ENCODE assay signal across 13 mouse cellular contexts in the genomic region with DNA sequence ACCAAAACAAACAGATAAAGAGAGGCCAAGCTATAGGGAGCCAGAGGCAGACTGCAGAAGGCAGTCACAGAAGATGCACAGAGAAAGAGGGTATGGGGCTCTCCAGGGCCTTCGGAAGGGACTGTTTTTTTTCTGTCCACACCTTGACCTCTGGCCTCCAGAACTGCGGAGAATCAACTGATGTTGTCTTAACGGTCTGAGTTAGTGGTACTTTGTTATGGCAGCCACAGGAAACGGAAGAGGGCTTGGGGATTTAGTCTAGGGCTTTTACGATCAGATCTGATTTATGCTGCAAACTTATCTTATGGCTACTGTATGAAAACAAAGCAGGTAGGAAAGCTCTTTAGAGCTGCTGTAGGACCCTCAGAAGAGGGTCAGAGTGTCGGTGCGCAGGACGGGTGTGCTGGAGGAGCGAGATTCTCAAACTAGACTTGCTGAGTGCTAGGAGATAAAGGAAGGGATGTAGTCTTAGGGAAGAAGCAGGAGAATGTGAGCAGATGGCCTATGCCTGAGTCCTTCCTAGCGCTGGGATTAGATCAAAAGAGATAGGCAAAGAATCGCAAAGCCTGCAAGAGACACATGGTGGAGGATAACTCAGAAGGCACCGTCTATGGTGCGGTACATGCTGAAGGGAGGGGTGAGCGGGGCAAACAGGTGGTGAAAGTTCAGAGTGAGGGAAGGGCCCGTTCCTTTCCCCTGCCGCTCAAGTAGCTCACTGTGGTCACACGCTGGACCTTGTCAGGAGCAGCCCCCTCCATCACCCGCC. TPM values are rescaled to one million over a fixed set of nuclear protein-coding genes. Genes with fewer than 3 reads are reported as not detected.
DNase-seq lines count a peak whose midpoint lies in the region; ATAC-seq and TF ChIP-seq lines count a peak whose summit lies in the region.
"Had no signal": no experiment of that assay in that cellular context is flagged by ENCODE, and none has a peak within 500 bp of the region (broad histone marks: within the 10 kb centered on the region; RNA-seq: fewer than 3 reads in every experiment).

No protein-coding gene starts in this region.

- H3K4me1 ChIP-seq in forebrain, embryonic 11.5 days (replicated peaks; ENCODE audit: control insufficient read depth, insufficient read depth, low read length) = no peaks in the 10 kb centered on the region
- H3K4me1 ChIP-seq in forebrain, embryonic 15.5 days = peaks cover 13% of the 10 kb centered on the region; the same call in 1 of the 2 replicates
- H3K4me1 ChIP-seq in kidney, postnatal 0 days (replicated peaks; ENCODE audit: insufficient read depth, low read length) = peaks cover 20% of the 10 kb centered on the region

- H3K27me3 ChIP-seq in forebrain, embryonic 11.5 days (ENCODE audit: control insufficient read depth, insufficient read depth, low read length) = no peaks in the 10 kb centered on the region
- no peaks in the 10 kb centered on the region for H3K27me3 ChIP-seq in forebrain, embryonic 15.5 days
- H3K27me3 ChIP-seq in kidney, postnatal 0 days (ENCODE audit: insufficient read depth, low read length) = no peaks in the 10 kb centered on the region
- H3K27me3 ChIP-seq: megakaryocyte, embryonic 14.5 days had no signal

- peak; percentile 50 for DNase-seq in forebrain, embryonic 11.5 days (ENCODE audit: low spot score)
- peak; percentile 56 for DNase-seq in kidney, postnatal 0 days (ENCODE audit: low spot score)
- DNase-seq in kidney, postnatal 36 days = no peak
- DNase-seq in brain, embryonic 14.5 days (ENCODE audit: low read depth) = peak; percentile 8
- peak; percentile 61 for DNase-seq in mesoderm, embryonic 11.5 days (ENCODE audit: low read depth, low spot score)
- DNase-seq in lung, postnatal 25 days (ENCODE audit: low spot score) = no peak
- no peak for DNase-seq in right cerebral cortex, postnatal 4 days
- DNase-seq: cerebellum, adult 11 months; right cerebral cortex, postnatal 25 days had no signal

- H3K4me2 ChIP-seq in forebrain, embryonic 11.5 days (ENCODE audit: low read depth, low read length, severe bottlenecking) = no peak overlapping the region
- no peak overlapping the region for H3K4me2 ChIP-seq in forebrain, embryonic 15.5 days (replicated peaks)
- H3K4me2 ChIP-seq in kidney, postnatal 0 days (ENCODE audit: low read length) = peak overlapping the region; percentile 38

- H3K4me3 ChIP-seq in forebrain, embryonic 11.5 days (ENCODE audit: low read depth, low read length) = no peak overlapping the region
- H3K4me3 ChIP-seq in forebrain, embryonic 15.5 days = no peak overlapping the region
- no peak overlapping the region for H3K4me3 ChIP-seq in kidney, postnatal 0 days (replicated peaks; ENCODE audit: low read depth, low read length)
- H3K4me3 ChIP-seq: erythroblast, embryonic 14.5 days; megakaryocyte, embryonic 14.5 days had no signal

- H3K36me3 ChIP-seq in forebrain, embryonic 11.5 days (ENCODE audit: control insufficient read depth, insufficient read depth, low read length) = no peaks in the 10 kb centered on the region
- H3K36me3 ChIP-seq in forebrain, embryonic 15.5 days = no peaks in the 10 kb centered on the region
- no peaks in the 10 kb centered on the region for H3K36me3 ChIP-seq in kidney, postnatal 0 days (ENCODE audit: insufficient read depth, low read length)

- H3K9ac ChIP-seq in forebrain, embryonic 11.5 days (ENCODE audit: low read length) = no peak overlapping the region
- no peak overlapping the region for H3K9ac ChIP-seq in forebrain, embryonic 15.5 days (replicated peaks)
- H3K9ac ChIP-seq in kidney, postnatal 0 days (ENCODE audit: low read depth, low read length) = no peak overlapping the region

- 70% methylated on average over 18 of the region's 18 CpGs for WGBS in forebrain, embryonic 11.5 days
- 73% methylated on average over 18 of the region's 18 CpGs for WGBS in forebrain, embryonic 15.5 days
- WGBS in kidney, postnatal 0 days = 19% methylated on average over 18 of the region's 18 CpGs

- TF ChIP-seq POLR2A in brain, embryonic 14.5 days (IDR thresholded peaks at IDR 0.05; ENCODE audit: borderline replicate concordance, extremely low read depth, insufficient read depth, insufficient read length, poor library complexity, severe bottlenecking) = no peak

- H3K9me3 ChIP-seq in forebrain, embryonic 11.5 days (ENCODE audit: control insufficient read depth, low read length) = no peaks in the 10 kb centered on the region
- H3K9me3 ChIP-seq in forebrain, embryonic 15.5 days = no peaks in the 10 kb centered on the region
- H3K9me3 ChIP-seq in kidney, postnatal 0 days (replicated peaks; ENCODE audit: low read length) = no peaks in the 10 kb centered on the region
- H3K9me3 ChIP-seq: megakaryocyte, embryonic 14.5 days had no signal

- TF ChIP-seq CTCF in kidney, postnatal 0 days (IDR thresholded peaks at IDR 0.05; ENCODE audit: low read depth) = no peak
- no peak for TF ChIP-seq CTCF in brain, embryonic 14.5 days (IDR thresholded peaks at IDR 0.05; ENCODE audit: borderline replicate concordance, extremely low read depth, insufficient read depth, insufficient read length)

- no peak for ATAC-seq in forebrain, embryonic 11.5 days (replicated peaks; ENCODE audit: low FRiP score)
- no peak for ATAC-seq in forebrain, embryonic 15.5 days (replicated peaks)
- no peak for ATAC-seq in kidney, postnatal 0 days (replicated peaks; ENCODE audit: low FRiP score, low read depth)

- no peak overlapping the region for H3K27ac ChIP-seq in forebrain, embryonic 11.5 days (ENCODE audit: low read depth, low read length)
- no peak overlapping the region for H3K27ac ChIP-seq in forebrain, embryonic 15.5 days (replicated peaks)
- no peak overlapping the region; the same call in 1 of the 2 replicates for H3K27ac ChIP-seq in kidney, postnatal 0 days

RNA-seq across cellular contexts. Expression of gene Galnt4, which starts 7.7 kb away (rescaled TPM):
- polyA plus RNA-seq in forebrain, embryonic 11.5 days (2014; fragmentation: Nextera tagmentation; extraction: Ambion mirVana) = 4.7 and 5.6 TPM in 2 replicates
- 2.8 and 2.9 TPM in 2 replicates for polyA plus RNA-seq in forebrain, embryonic 15.5 days (2015; fragmentation: Nextera tagmentation; extraction: Ambion mirVana)
- polyA plus RNA-seq in kidney, postnatal 0 days (2015; fragmentation: Nextera tagmentation; extraction: Ambion mirVana) = 9.4 and 9.7 TPM in 2 replicates
- 0.69 and 1.8 TPM in 2 replicates for polyA plus RNA-seq in brain, embryonic 14.5 days (2012; rRNA removed)

RNA-seq across cellular contexts. Expression of gene Poc1b, which starts 8.8 kb away (rescaled TPM):
- 42.7 and 43.7 TPM in 2 replicates for polyA plus RNA-seq in forebrain, embryonic 11.5 days (2014; fragmentation: Nextera tagmentation; extraction: Ambion mirVana)
- polyA plus RNA-seq in forebrain, embryonic 15.5 days (2015; fragmentation: Nextera tagmentation; extraction: Ambion mirVana) = 15.4 and 16.4 TPM in 2 replicates
- polyA plus RNA-seq in kidney, postnatal 0 days (2015; fragmentation: Nextera tagmentation; extraction: Ambion mirVana) = 14.0 and 15.8 TPM in 2 replicates
- polyA plus RNA-seq in brain, embryonic 14.5 days (2012; rRNA removed) = 26.7 and 26.8 TPM in 2 replicates

RNA-seq across cellular contexts. Expression of gene Phxr2, which starts 10.5 kb away (rescaled TPM):
- not detected in 2 replicates for polyA plus RNA-seq in forebrain, embryonic 11.5 days (2014; fragmentation: Nextera tagmentation; extraction: Ambion mirVana)
- polyA plus RNA-seq in forebrain, embryonic 15.5 days (2015; fragmentation: Nextera tagmentation; extraction: Ambion mirVana) = not detected in 2 replicates
- polyA plus RNA-seq in kidney, postnatal 0 days (2015; fragmentation: Nextera tagmentation; extraction: Ambion mirVana) = not detected in 2 replicates
- polyA plus RNA-seq in brain, embryonic 14.5 days (2012; rRNA removed) = not detected in 2 replicates
- polyA plus RNA-seq: erythroblast, embryonic 14.5 days; limb, embryonic 14.5 days had no signal

Comparison
In these comparisons a context has a peak if more than half of its experiments do, and no peak if none do; other contexts are left out.
1. DNase-seq: peak in forebrain, embryonic 11.5 days (single experiment), kidney, postnatal 0 days (single experiment), brain, embryonic 14.5 days (single experiment) and mesoderm, embryonic 11.5 days (single experiment); none in kidney, postnatal 36 days (0 of 2), lung, postnatal 25 days (single experiment) and right cerebral cortex, postnatal 4 days (single experiment).